Mouse (Mus musculus) intestine, embryonic 14.5 days (tissue): ENCODE results near the gene Smg9. TPM values are rescaled to one million over a fixed set of nuclear protein-coding genes. Genes with fewer than 3 reads are reported as not detected.

ENCODE experiments used
- ATAC-seq: fragments of 200-750 bp; cut with Nextera tagmentation; replicated peaks from 2 replicates; pipeline ENCODE4 v1.8.0; 2017; ENCODE audit warnings: low read depth, moderate number of reproducible peaks, moderate TSS enrichment, moderate library complexity; ENCODE audit not compliant: low FRiP score, low TSS enrichment
- DNase-seq: peaks from one replicate; pipeline ENCODE4 v3.0.0-alpha.2; 2018; ENCODE audit warnings: low spot score
- H3K27ac ChIP-seq: fragments of 300-500 bp; sonication (generic); 2 replicates; pipeline ENCODE4 v1.5.1; 2014; ENCODE audit warnings: low read depth, mild to moderate bottlenecking, control low read depth
- H3K27me3 ChIP-seq: fragments of 300-500 bp; sonication (generic); replicated peaks from 2 replicates; pipeline ENCODE4 v1.6.1; 2014; ENCODE audit warnings: low read length, control low read depth; ENCODE audit not compliant: control insufficient read depth, insufficient read depth
- H3K36me3 ChIP-seq: fragments of 300-500 bp; sonication (generic); 2 replicates; pipeline ENCODE4 v1.6.1; 2014; ENCODE audit warnings: low read length, control low read depth; ENCODE audit not compliant: control insufficient read depth, insufficient read depth
- H3K4me1 ChIP-seq: fragments of 300-500 bp; sonication (generic); replicated peaks from 2 replicates; pipeline ENCODE4 v1.6.1; 2014; ENCODE audit warnings: low read length, control low read depth, mixed read lengths; ENCODE audit not compliant: control insufficient read depth, insufficient read depth
- H3K4me2 ChIP-seq: fragments of 300-500 bp; sonication (generic); 2 replicates; pipeline ENCODE4 v1.6.1; 2014; ENCODE audit warnings: low read length
- H3K4me3 ChIP-seq: fragments of 300-500 bp; sonication (generic); 2 replicates; pipeline ENCODE4 v1.5.1; 2014; ENCODE audit warnings: low read depth, low read length, control low read depth, mixed read lengths
- H3K9ac ChIP-seq: fragments of 300-500 bp; sonication (generic); 2 replicates; pipeline ENCODE4 v1.6.1; 2014; ENCODE audit warnings: mild to moderate bottlenecking, low read length
- H3K9me3 ChIP-seq: fragments of 300-500 bp; sonication (generic); 2 replicates; pipeline ENCODE4 v1.6.1; 2016; ENCODE audit warnings: low read length, control low read depth; ENCODE audit not compliant: control insufficient read depth
- WGBS: fragments of 180-500 bp; shearing (Covaris S2); extraction: QIAGEN DNeasy Blood & Tissue Kit; methylation state at CpG from one replicate; pipeline ENCODE4 v1.1.7; 2014; 5-methylcytosine and 5-hydroxymethylcytosine counted together
- polyA plus RNA-seq: library from polyadenylated mRNA; unstranded; fragments of >200 nt; fragmentation: Nextera tagmentation; extraction: Ambion mirVana; gene quantifications from 2 replicates; pipeline ENCODE4 v1.2.1, GENCODE M21; 2014

The Smg9 gene
- polyA plus RNA-seq, 1 experiment from 2014 or later, result 24.5 TPM

DNA sequence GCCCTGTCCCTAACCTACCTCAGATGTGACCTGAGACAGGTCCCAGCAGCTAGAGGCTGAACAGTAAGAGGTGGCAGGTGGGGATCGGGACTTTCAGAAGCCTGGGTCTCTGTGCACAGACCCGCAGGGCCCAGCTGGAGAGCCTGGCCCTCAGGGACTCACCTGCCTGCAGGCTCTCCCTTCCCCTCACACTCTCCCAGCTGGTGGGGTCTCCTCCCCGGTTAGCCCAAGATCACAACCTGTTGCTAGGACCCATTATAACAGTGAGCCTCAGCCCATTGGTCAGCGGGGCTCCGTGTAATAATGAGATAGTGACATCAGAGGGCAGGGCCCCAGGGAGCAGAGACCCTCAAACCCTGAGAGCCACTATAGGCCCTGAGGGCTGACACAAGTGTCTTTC, 35.9 kb downstream of the Smg9 start:
- ATAC-seq, result no peak
- 74% methylated on average over 5 of the region's 5 CpGs for WGBS
- H3K27me3 ChIP-seq, result peaks cover 8% of the 10 kb centered on the region; the same call in 1 of the 2 replicates

DNA sequence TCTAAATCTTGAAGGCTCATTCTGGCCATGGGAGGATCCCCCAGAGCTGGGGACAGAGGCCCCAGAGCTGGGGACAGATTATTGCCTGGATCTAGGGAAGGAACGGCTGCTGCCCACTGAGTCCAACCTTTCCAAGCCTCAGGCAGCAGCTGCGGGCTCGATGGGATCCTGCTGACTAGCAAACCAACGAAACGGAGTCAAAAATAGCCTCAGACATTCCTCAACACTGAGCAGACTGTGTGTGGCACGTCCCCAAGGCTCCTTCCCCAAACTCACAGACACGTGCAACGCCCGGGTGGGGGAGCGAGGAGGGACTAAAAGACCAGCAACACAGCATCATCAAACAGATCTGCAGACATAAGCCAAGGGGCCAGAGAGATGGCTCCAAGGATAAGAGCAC, 38.6 kb downstream of the Smg9 start:
- Histone ChIP-seq H3K4me1 (no peaks in the 10 kb centered on the region), H3K36me3 (no peaks in the 10 kb centered on the region), H3K4me2 (no peak overlapping the region), H3K27me3 (no peaks in the 10 kb centered on the region; the same call in 1 of the 2 replicates), H3K9ac (no peak overlapping the region), H3K9me3 (peaks cover under 1% of the 10 kb centered on the region; the same call in 1 of the 2 replicates), H3K27ac (no peak overlapping the region), H3K4me3 (no peak overlapping the region)
- no peak for DNase-seq
- no peak for ATAC-seq
- 68% methylated on average over 10 of the region's 10 CpGs for WGBS

More for the DNA sequence above, 35.9 kb downstream of the Smg9 start:
- no peak overlapping the region for H3K4me3 ChIP-seq
- no peak overlapping the region for H3K27ac ChIP-seq
- H3K9ac ChIP-seq, result no peak overlapping the region
- no peak for DNase-seq
- no peak overlapping the region for H3K4me2 ChIP-seq
- no peaks in the 10 kb centered on the region for H3K36me3 ChIP-seq
- H3K9me3 ChIP-seq, result peaks cover 6% of the 10 kb centered on the region; the same call in 1 of the 2 replicates
- no peaks in the 10 kb centered on the region for H3K4me1 ChIP-seq

DNA sequence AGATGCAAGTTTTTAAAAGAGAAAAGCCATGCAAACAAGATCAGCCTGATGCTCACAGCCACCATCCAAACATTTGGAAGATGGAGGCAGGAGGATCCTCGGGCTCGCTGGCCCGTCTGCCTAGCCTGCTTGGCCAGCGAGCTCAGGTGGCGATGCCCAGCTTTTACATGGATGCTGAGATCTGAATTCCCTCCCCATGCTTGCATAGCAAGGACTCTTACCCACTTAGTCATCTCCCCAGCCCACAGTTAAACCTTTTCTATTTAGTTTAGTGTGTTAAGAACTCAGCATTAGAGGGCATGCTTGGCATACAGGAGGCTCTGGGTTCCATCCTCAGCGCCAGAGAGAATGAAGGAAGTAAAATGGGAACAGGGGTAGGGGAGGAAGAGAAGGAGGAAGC, 39.8 kb downstream of the Smg9 start:
- no peak overlapping the region for H3K4me3 ChIP-seq
- no peaks in the 10 kb centered on the region for H3K27me3 ChIP-seq
- DNase-seq (no peak), ATAC-seq (no peak)
- no peaks in the 10 kb centered on the region for H3K9me3 ChIP-seq
- no peaks in the 10 kb centered on the region for H3K4me1 ChIP-seq
- whole genome bisulfite sequencing, result 82% methylated on average over 6 of the region's 6 CpGs
- H3K4me2 ChIP-seq, result no peak overlapping the region
- H3K36me3 ChIP-seq, result no peaks in the 10 kb centered on the region
- H3K27ac ChIP-seq, result no peak overlapping the region
- H3K9ac ChIP-seq, result no peak overlapping the region

DNA sequence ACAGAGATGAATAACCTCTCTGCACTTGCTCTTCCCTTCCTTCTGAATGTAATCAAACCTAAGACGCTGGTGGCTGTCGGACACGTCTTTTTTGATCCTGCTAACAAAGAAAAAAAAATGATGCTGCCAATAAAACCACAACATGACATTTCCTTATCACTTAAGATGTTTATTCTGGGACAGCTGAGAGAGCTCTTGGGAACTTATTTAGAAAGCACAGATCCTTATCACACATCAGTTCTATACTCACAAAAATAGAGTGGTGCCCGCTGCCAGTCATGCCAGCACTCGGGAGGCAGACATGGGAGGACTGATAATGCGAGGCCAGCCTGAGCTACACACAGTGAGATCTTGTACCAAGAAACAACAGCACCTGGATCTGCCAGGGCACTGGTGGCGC, 40.5 kb downstream of the Smg9 start:
- Histone ChIP-seq H3K4me2 (no peak overlapping the region), H3K27ac (no peak overlapping the region), H3K9ac (no peak overlapping the region), H3K4me3 (no peak overlapping the region), H3K9me3 (no peaks in the 10 kb centered on the region), H3K4me1 (no peaks in the 10 kb centered on the region), H3K36me3 (no peaks in the 10 kb centered on the region), H3K27me3 (no peaks in the 10 kb centered on the region)
- no peak for ATAC-seq
- no peak for DNase-seq
- WGBS, result 61% methylated on average over 7 of the region's 7 CpGs

GRCm38 (mm10) chr7:24441785-24442184, 42.4 kb downstream of the Smg9 start:
- no peak overlapping the region for H3K27ac ChIP-seq
- ATAC-seq, result peak; percentile 78
- H3K4me3 ChIP-seq, result no peak overlapping the region
- H3K9ac ChIP-seq, result no peak overlapping the region
- no peaks in the 10 kb centered on the region for H3K27me3 ChIP-seq
- 6% methylated on average over 1 of the region's 1 CpGs for WGBS
- no peaks in the 10 kb centered on the region for H3K9me3 ChIP-seq
- H3K4me1 ChIP-seq, result no peaks in the 10 kb centered on the region
- H3K4me2 ChIP-seq, result no peak overlapping the region
- no peaks in the 10 kb centered on the region for H3K36me3 ChIP-seq
- peak; percentile 73 for DNase-seq

DNA sequence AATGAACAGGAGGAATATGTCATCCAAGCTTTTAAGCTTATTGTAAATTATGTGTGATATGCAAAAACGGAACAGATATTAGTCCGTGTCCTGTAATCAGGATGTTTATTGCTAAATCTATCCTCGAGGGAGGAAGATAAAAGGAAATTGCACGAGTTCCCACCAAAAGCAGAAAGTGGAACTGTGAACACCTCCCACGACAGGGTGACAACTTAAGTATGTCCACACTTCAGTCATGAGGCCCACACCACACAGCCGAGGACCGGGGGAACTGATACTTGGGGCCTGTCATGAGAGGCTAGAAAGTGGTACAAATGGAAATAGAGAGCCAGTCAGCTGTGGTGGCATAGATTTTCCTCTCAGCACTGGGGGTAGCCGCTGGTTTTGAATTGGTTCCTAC, 42.9 kb downstream of the Smg9 start:
- no peak for ATAC-seq
- Histone ChIP-seq H3K4me3 (no peak overlapping the region), H3K4me1 (no peaks in the 10 kb centered on the region), H3K9me3 (no peaks in the 10 kb centered on the region), H3K36me3 (no peaks in the 10 kb centered on the region), H3K27me3 (no peaks in the 10 kb centered on the region), H3K27ac (no peak overlapping the region), H3K4me2 (no peak overlapping the region), H3K9ac (no peak overlapping the region)
- no peak for DNase-seq
- WGBS, result 74% methylated on average over 8 of the region's 8 CpGs

GRCm38 (mm10) chr7:24445266-24445926, 46.0 kb downstream of the Smg9 start:
- DNase-seq (no peak), ATAC-seq (no peak)
- H3K4me2 ChIP-seq, result no peak overlapping the region
- no peaks in the 10 kb centered on the region for H3K27me3 ChIP-seq
- no peak overlapping the region for H3K9ac ChIP-seq
- WGBS, result 89% methylated on average over 9 of the region's 9 CpGs
- H3K36me3 ChIP-seq, result no peaks in the 10 kb centered on the region
- H3K9me3 ChIP-seq, result no peaks in the 10 kb centered on the region
- no peaks in the 10 kb centered on the region for H3K4me1 ChIP-seq
- H3K4me3 ChIP-seq, result no peak overlapping the region
- H3K27ac ChIP-seq, result no peak overlapping the region

DNA sequence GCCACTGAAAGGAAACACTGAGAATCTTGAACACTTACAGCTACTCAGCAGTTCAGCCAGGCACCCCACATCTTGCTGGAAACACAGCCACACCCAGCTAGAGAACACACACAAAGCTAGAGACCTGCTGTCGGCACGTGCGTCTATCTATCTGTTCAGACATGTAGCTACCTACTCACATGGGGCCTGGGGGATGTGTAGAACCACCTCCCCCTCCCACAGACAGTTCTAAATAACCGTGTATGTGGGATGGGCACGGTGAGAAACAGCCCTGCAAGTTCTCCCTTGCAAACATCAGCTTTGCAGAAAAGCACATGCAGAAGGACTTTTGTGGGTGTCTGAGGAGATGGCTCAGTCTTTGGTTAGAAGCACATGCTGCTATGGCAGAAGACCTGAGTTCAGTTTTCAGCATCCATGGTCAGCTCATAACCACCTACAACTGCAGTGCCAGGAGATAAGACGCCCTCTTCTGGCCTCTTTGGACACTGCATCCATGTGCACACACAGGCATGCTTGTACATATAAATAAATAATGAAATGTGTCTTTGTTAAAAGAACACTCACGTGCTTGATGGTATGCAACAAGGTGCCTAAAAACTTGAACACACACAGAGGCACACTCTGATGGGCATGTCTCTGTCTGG, 47.4 kb downstream of the Smg9 start:
- no peak overlapping the region for H3K27ac ChIP-seq
- H3K4me1 ChIP-seq, result no peaks in the 10 kb centered on the region
- no peaks in the 10 kb centered on the region for H3K36me3 ChIP-seq
- no peak for DNase-seq
- no peaks in the 10 kb centered on the region for H3K27me3 ChIP-seq
- 79% methylated on average over 7 of the region's 7 CpGs for WGBS
- ATAC-seq, result no peak
- H3K4me2 ChIP-seq, result no peak overlapping the region
- no peak overlapping the region for H3K9ac ChIP-seq
- no peaks in the 10 kb centered on the region for H3K9me3 ChIP-seq
- H3K4me3 ChIP-seq, result no peak overlapping the region
